Mouse (Mus musculus): ENCODE measurements around the gene Mecom. TPM values are rescaled to one million over a fixed set of nuclear protein-coding genes. Genes with fewer than 3 reads are reported as not detected.

Mecom gene
- total RNA-seq, 2 experiments from 2014 or later, result 2.4 to 3.1 TPM

- no peak for DNase-seq (ENCODE audit: low spot score in 2 of 2)
These were observed 499.0 kb downstream of the Mecom start for GRCm38 (mm10) chr3:30048792-30049191.

GRCm38 (mm10) chr3:30048157-30048556, 499.7 kb downstream of the Mecom start:
- DNase-seq (ENCODE audit: low spot score in 2 of 2), result no peak

- no peak for DNase-seq (ENCODE audit: low spot score in 2 of 2)
These were observed 504.3 kb downstream of the Mecom start for GRCm38 (mm10) chr3:30043525-30043924.

GRCm38 (mm10) chr3:30038545-30038944, 509.3 kb downstream of the Mecom start:
- no peak for DNase-seq (ENCODE audit: low spot score in 2 of 2)

- DNase-seq (ENCODE audit: low spot score in 2 of 2), result no peak
These were observed 527.8 kb downstream of the Mecom start for GRCm38 (mm10) chr3:30019961-30020360.

GRCm38 (mm10) chr3:30019411-30019810, 528.4 kb downstream of the Mecom start:
- DNase-seq (ENCODE audit: low spot score in 2 of 2), result no peak

- no peak for DNase-seq (ENCODE audit: low spot score in 2 of 2)
These were observed 529.6 kb downstream of the Mecom start for GRCm38 (mm10) chr3:30018202-30018601.

- DNase-seq (ENCODE audit: low spot score in 2 of 2), result no peak
These were observed 531.0 kb downstream of the Mecom start for GRCm38 (mm10) chr3:30016766-30017165.

- DNase-seq (ENCODE audit: low spot score in 2 of 2), result peak; percentile 17 to 75
These were observed 532.7 kb downstream of the Mecom start for GRCm38 (mm10) chr3:30014962-30015660.

GRCm38 (mm10) chr3:30014279-30014678, 533.5 kb downstream of the Mecom start:
- no peak for DNase-seq (ENCODE audit: low spot score in 2 of 2)

- DNase-seq (ENCODE audit: low spot score in 2 of 2), result no peak
These were observed 534.4 kb downstream of the Mecom start for GRCm38 (mm10) chr3:30013416-30013815.

GRCm38 (mm10) chr3:30012666-30013365, 535.0 kb downstream of the Mecom start:
- DNase-seq (ENCODE audit: low spot score in 2 of 2), result no peak

- no peak for DNase-seq (ENCODE audit: low spot score in 2 of 2)
These were observed 535.7 kb downstream of the Mecom start for GRCm38 (mm10) chr3:30012150-30012549.

GRCm38 (mm10) chr3:30011712-30012111, 536.1 kb downstream of the Mecom start:
- DNase-seq (ENCODE audit: low spot score in 2 of 2), result no peak

- no peak for DNase-seq (ENCODE audit: low spot score in 2 of 2)
These were observed 536.9 kb downstream of the Mecom start for GRCm38 (mm10) chr3:30010889-30011288.

GRCm38 (mm10) chr3:30009596-30009995, 538.2 kb downstream of the Mecom start:
- DNase-seq (ENCODE audit: low spot score in 2 of 2), result no peak

- no peak for DNase-seq (ENCODE audit: low spot score in 2 of 2)
These were observed 542.9 kb downstream of the Mecom start for GRCm38 (mm10) chr3:30004888-30005405.

GRCm38 (mm10) chr3:30000260-30000659, 547.5 kb downstream of the Mecom start:
- no peak for DNase-seq (ENCODE audit: low spot score in 2 of 2)

- DNase-seq (ENCODE audit: low spot score in 2 of 2), result no peak
These were observed 548.8 kb downstream of the Mecom start for GRCm38 (mm10) chr3:29999035-29999434.

- no peak for DNase-seq (ENCODE audit: low spot score in 2 of 2)
These were observed 550.7 kb downstream of the Mecom start for GRCm38 (mm10) chr3:29997068-29997467.

- no peak for DNase-seq (ENCODE audit: low spot score in 2 of 2)
These were observed 554.5 kb downstream of the Mecom start for GRCm38 (mm10) chr3:29993346-29993745.

- no peak for DNase-seq (ENCODE audit: low spot score in 2 of 2)
These were observed 556.3 kb downstream of the Mecom start for GRCm38 (mm10) chr3:29991523-29991922.

GRCm38 (mm10) chr3:29984431-29984830, 563.4 kb downstream of the Mecom start:
- no peak for DNase-seq (ENCODE audit: low spot score in 2 of 2)

All from layer of hippocampus, adult 18-20 months (tissue).